ENCODE assay signal across 15 mouse cellular contexts in the genomic region with DNA sequence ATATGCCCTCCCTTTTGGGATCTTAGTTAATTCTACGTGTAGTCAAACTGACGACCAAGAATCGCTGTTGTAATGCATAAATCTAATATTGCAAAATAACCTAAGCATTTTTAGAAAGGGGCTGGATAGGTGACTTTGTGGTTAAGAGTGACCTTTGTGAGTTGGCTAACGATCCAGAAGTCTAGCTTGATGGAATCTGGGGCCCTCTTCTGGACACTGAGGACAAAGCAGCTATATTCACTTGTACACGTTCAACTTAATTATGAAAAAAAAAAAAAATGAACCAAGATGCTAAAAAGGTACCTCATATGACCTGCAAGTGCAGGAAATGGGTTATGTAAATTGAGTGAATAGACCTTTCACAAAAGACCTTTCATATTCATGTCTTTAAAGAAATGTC.
DNase-seq lines count a peak whose midpoint lies in the region; ATAC-seq and TF ChIP-seq lines count a peak whose summit lies in the region.
"Had no signal": no experiment of that assay in that cellular context is flagged by ENCODE, and none has a peak within 500 bp of the region (broad histone marks: within the 10 kb centered on the region; RNA-seq: fewer than 3 reads in every experiment).

No protein-coding gene starts in this region.

- DNase-seq in kidney, postnatal 0 days (ENCODE audit: low spot score), result no peak
- DNase-seq in kidney, adult 8-10 months, result no peak
- peak; percentile 64 for DNase-seq in 3T3-L1 (ENCODE audit: low read depth, low spot score)
- DNase-seq in 416B (ENCODE audit: low read depth), result peak; percentile 37
- DNase-seq in brain, embryonic 14.5 days (ENCODE audit: low read depth), result peak; percentile 14
- DNase-seq in forebrain, postnatal 0 days, result no peak
- no peak for DNase-seq in urinary bladder, postnatal 25 days (ENCODE audit: low spot score)
- DNase-seq: gastrocnemius, postnatal 10 days; kidney, postnatal 14 days; lung, adult 18-20 months; right cerebral cortex, postnatal 25 days had no signal

- no peaks in the 10 kb centered on the region for H3K36me3 ChIP-seq in kidney, postnatal 0 days (ENCODE audit: insufficient read depth, low read length)
- H3K36me3 ChIP-seq in forebrain, postnatal 0 days (ENCODE audit: insufficient read depth), result no peaks in the 10 kb centered on the region
- H3K36me3 ChIP-seq: limb, embryonic 12.5 days had no signal

- H3K27ac ChIP-seq in kidney, postnatal 0 days, result no peak overlapping the region
- no peak overlapping the region for H3K27ac ChIP-seq in forebrain, postnatal 0 days (ENCODE audit: low read depth, low read length)
- H3K27ac ChIP-seq: limb, embryonic 12.5 days had no signal

- no peak for ATAC-seq in kidney, postnatal 0 days (replicated peaks; ENCODE audit: low FRiP score, low read depth)
- no peak for ATAC-seq in forebrain, postnatal 0 days
- ATAC-seq: forebrain, embryonic 14.5 days had no signal

- TF ChIP-seq POLR2A in brain, embryonic 14.5 days (IDR thresholded peaks at IDR 0.05; ENCODE audit: borderline replicate concordance, extremely low read depth, insufficient read depth, insufficient read length, poor library complexity, severe bottlenecking), result no peak

- H3K4me3 ChIP-seq in kidney, postnatal 0 days (replicated peaks; ENCODE audit: low read depth, low read length), result no peak overlapping the region
- H3K4me3 ChIP-seq in forebrain, postnatal 0 days (ENCODE audit: low read depth, low read length), result no peak overlapping the region
- H3K4me3 ChIP-seq: limb, embryonic 12.5 days; myocyte had no signal

- peak; percentile 22; the same call in 1 of the 2 replicates for TF ChIP-seq CTCF in kidney, postnatal 0 days (IDR thresholded peaks at IDR 0.05; ENCODE audit: low read depth)
- TF ChIP-seq CTCF in brain, embryonic 14.5 days (IDR thresholded peaks at IDR 0.05; ENCODE audit: borderline replicate concordance, extremely low read depth, insufficient read depth, insufficient read length), result no peak
- no peak for TF ChIP-seq CTCF in forebrain, postnatal 0 days (IDR thresholded peaks at IDR 0.05; ENCODE audit: low read depth)

- no peaks in the 10 kb centered on the region for H3K9me3 ChIP-seq in kidney, postnatal 0 days (replicated peaks; ENCODE audit: low read length)
- no peaks in the 10 kb centered on the region for H3K9me3 ChIP-seq in forebrain, postnatal 0 days (ENCODE audit: low read length)
- H3K9me3 ChIP-seq: limb, embryonic 12.5 days had no signal

- 72% methylated on average over 5 of the region's 5 CpGs for WGBS in kidney, postnatal 0 days
- WGBS in forebrain, postnatal 0 days, result 78% methylated on average over 5 of the region's 5 CpGs

- H3K4me1 ChIP-seq in kidney, postnatal 0 days (replicated peaks; ENCODE audit: insufficient read depth, low read length), result no peaks in the 10 kb centered on the region
- H3K4me1 ChIP-seq in forebrain, postnatal 0 days (ENCODE audit: insufficient read depth), result no peaks in the 10 kb centered on the region
- H3K4me1 ChIP-seq: limb, embryonic 12.5 days had no signal

- H3K4me2 ChIP-seq in kidney, postnatal 0 days (ENCODE audit: low read length), result no peak overlapping the region
- no peak overlapping the region for H3K4me2 ChIP-seq in forebrain, postnatal 0 days (ENCODE audit: low read depth)
- H3K4me2 ChIP-seq: heart, embryonic 11.5 days; limb, embryonic 12.5 days had no signal

- H3K9ac ChIP-seq in kidney, postnatal 0 days (ENCODE audit: low read depth, low read length), result no peak overlapping the region
- H3K9ac ChIP-seq in forebrain, postnatal 0 days, result no peak overlapping the region
- H3K9ac ChIP-seq: limb, embryonic 12.5 days had no signal

- H3K27me3 ChIP-seq in kidney, postnatal 0 days (ENCODE audit: insufficient read depth, low read length), result no peaks in the 10 kb centered on the region
- no peaks in the 10 kb centered on the region for H3K27me3 ChIP-seq in forebrain, postnatal 0 days (ENCODE audit: insufficient read depth, low read length)
- H3K27me3 ChIP-seq: limb, embryonic 12.5 days had no signal

Comparison
In these comparisons a context has a peak if more than half of its experiments do, and no peak if none do; other contexts are left out.
1. DNase-seq: peak in 3T3-L1 (single experiment), 416B (single experiment) and brain, embryonic 14.5 days (single experiment); none in kidney, postnatal 0 days (single experiment), kidney, adult 8-10 months (0 of 2), forebrain, postnatal 0 days (single experiment) and urinary bladder, postnatal 25 days (single experiment).